Mouse (Mus musculus) embryonic fibroblast, embryonic 13.5 days (primary cell): ENCODE results near the gene Trim40. TPM values are rescaled to one million over a fixed set of nuclear protein-coding genes. Genes with fewer than 3 reads are reported as not detected.

Source experiments
- H3K27ac ChIP-seq: 2 replicates; pipeline ENCODE4 v1.5.1; 2012; ENCODE audit warnings: low read length, control low read depth, inconsistent platforms; ENCODE audit not compliant: insufficient read depth
- H3K4me1 ChIP-seq: 2 replicates; pipeline ENCODE4 v1.6.1; 2011; ENCODE audit warnings: low read length; ENCODE audit not compliant: control insufficient read depth, insufficient read depth
- H3K4me3 ChIP-seq: 2 replicates; pipeline ENCODE4 v1.5.1; 2011; ENCODE audit warnings: mild to moderate bottlenecking, control low read depth, low read length; ENCODE audit not compliant: insufficient read depth
- CTCF ChIP-seq: IDR thresholded peaks from 2 replicates; pipeline ENCODE4 v1.5.1; 2011; ENCODE audit warnings: mild to moderate bottlenecking, control low read depth, low read length, moderate library complexity, borderline replicate concordance; ENCODE audit not compliant: insufficient read depth
- POLR2A ChIP-seq: IDR thresholded peaks from 2 replicates; pipeline ENCODE4 v1.6.1; 2011; ENCODE audit warnings: low read depth, mild to moderate bottlenecking, control low read depth, low read length, moderate library complexity
- polyA plus RNA-seq: library from polyadenylated mRNA; stranded (reverse); fragments of >200 nt; gene quantifications from 2 replicates; pipeline ENCODE4 v1.2.4, GENCODE M21; 2011; ENCODE audit warnings: low read depth; ENCODE audit not compliant: missing spikeins, insufficient read length

Gene Trim40
- polyA plus RNA-seq, 1 experiment: not detected

DNA sequence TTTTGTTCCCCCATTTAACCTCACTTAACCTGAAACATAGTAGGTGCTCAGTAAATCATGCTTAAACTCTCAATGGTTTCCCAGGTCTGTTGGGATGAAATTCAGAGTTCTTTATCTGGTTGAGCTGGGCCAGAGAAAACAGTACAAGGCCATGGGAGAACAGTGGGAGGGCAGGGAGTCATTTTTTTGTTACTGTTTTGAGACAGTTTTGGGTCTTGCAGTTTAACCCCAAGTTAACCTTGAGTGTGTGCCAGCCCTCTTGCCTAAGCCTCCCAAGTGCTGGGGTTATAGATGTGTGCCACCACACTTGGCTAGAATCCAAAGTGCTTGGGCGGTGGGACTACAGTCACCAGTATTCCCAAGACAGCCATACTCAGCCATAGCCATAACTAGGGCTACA is 45.2 kb downstream of the Trim40 start:
- H3K4me1 ChIP-seq: peaks cover 16% of the 10 kb centered on the region
- no peak overlapping the region for H3K4me3 ChIP-seq
- no peak for TF ChIP-seq CTCF
- TF ChIP-seq POLR2A: no peak
- peak overlapping the region; percentile 42 for H3K27ac ChIP-seq

DNA sequence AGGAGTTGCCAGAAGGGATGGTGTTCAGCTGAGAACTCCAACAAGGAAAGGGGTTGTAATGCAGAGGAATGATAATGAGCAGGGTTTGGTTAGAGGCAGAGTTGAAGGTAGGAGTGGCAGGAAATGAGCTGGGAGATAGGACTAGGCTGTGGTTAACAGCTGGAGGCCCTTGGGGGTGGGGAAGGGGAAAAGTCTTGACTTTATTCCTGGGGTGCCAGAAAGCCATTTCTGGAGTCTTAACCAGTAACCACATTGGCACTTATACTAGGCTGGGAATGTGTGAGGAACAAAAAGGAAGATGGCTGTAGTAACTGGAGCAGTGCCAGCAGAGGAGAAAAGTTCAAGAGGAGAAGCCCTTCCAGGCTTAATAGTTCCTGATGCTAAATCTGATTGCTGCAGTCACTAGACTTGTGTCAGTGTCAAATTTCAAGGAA is 45.6 kb downstream of the Trim40 start:
- TF ChIP-seq POLR2A: no peak
- no peak for TF ChIP-seq CTCF
- Histone ChIP-seq H3K27ac (peak overlapping the region; percentile 53), H3K4me1 (peaks cover 16% of the 10 kb centered on the region), H3K4me3 (no peak overlapping the region)

DNA sequence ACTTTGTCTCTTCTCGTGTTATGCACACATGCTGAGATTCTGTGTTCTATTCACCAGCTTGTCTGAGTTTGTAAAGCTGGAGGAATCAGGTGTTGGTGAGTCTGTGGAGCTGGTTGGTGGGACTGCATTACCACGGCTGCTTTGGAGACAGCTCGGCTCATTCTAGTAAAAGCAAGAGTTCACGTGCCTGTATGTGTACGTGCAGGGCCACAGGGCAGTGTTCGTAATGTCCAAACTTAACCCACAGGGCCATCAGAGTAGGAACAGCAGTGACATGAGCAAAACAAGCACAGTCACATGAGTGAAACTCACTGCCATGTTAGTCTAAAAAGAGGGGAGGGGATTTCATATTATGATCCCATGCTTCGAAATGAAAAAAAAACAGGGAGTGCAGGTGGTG is 46.2 kb downstream of the Trim40 start:
- Histone ChIP-seq H3K4me3 (no peak overlapping the region), H3K4me1 (peaks cover 16% of the 10 kb centered on the region), H3K27ac (peak overlapping the region; percentile 53)
- no peak for TF ChIP-seq POLR2A
- no peak for TF ChIP-seq CTCF

DNA sequence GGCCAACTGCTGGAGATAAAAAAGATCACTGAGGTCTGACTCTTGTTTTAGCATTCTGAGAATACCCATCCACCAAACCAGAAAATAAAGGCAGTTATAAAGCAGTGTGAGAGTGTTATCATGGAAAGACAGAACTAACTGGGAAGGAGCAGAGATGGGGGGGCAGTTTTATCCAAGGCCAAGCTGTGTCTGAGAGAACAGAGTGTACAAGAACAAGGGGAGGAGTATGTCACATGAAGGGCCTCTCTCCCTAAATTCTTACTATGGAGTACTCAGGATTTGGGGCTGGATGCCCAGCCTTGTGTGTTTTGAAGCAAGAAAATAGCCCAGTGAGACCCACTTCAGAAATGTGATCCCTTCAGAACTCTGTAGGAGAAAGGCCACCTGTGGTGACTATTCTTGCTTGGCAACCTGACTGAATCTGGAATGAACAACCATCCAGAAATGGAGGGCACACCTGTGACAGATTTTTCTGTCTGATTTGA is 48.9 kb downstream of the Trim40 start:
- H3K4me1 ChIP-seq: peaks cover 19% of the 10 kb centered on the region
- H3K4me3 ChIP-seq: no peak overlapping the region
- no peak for TF ChIP-seq POLR2A
- TF ChIP-seq CTCF: no peak
- no peak overlapping the region for H3K27ac ChIP-seq

DNA sequence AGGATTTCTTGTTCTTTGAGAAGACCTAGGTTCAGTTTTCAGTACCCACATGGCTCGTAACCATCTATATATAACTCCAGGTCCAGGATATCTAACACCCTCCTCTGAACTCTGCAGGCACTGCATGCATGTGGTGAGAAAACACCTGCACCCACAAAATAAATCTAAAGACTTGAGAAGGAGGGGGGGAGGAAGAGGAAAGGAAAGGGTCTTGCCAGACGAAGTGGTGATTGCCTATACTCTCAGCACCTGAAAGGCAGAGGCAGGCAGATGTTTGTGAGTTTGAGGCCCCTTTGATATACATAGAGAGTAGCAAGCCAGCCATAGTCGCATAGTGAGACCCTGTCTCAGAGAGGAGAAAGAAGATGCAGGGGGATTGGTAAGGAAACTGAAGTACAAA is 50.0 kb downstream of the Trim40 start:
- no peak overlapping the region for H3K4me3 ChIP-seq
- TF ChIP-seq POLR2A (no peak), CTCF (no peak)
- H3K27ac ChIP-seq: no peak overlapping the region
- H3K4me1 ChIP-seq: peaks cover 19% of the 10 kb centered on the region

DNA sequence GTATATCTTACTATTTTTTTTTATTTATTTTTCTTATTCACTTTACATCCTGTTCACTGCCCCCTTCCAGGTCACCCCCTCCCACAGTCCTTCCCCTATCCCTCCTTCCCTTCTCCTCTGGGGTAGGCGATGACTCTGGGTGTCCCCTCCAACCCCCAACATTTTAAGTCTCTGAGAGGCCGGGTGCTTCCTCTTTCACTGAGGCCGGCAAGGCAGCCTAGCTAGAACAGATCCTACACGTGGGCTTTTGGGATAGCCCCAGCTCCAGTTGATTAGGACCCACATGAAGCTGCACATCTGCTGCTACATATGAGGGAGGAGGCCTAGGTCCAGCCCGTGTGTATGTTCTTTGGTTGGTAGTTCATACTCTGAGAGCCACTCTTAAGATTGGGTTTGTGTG is 50.9 kb downstream of the Trim40 start:
- H3K4me3 ChIP-seq: no peak overlapping the region
- TF ChIP-seq POLR2A (no peak), CTCF (no peak)
- peaks cover 14% of the 10 kb centered on the region for H3K4me1 ChIP-seq

DNA sequence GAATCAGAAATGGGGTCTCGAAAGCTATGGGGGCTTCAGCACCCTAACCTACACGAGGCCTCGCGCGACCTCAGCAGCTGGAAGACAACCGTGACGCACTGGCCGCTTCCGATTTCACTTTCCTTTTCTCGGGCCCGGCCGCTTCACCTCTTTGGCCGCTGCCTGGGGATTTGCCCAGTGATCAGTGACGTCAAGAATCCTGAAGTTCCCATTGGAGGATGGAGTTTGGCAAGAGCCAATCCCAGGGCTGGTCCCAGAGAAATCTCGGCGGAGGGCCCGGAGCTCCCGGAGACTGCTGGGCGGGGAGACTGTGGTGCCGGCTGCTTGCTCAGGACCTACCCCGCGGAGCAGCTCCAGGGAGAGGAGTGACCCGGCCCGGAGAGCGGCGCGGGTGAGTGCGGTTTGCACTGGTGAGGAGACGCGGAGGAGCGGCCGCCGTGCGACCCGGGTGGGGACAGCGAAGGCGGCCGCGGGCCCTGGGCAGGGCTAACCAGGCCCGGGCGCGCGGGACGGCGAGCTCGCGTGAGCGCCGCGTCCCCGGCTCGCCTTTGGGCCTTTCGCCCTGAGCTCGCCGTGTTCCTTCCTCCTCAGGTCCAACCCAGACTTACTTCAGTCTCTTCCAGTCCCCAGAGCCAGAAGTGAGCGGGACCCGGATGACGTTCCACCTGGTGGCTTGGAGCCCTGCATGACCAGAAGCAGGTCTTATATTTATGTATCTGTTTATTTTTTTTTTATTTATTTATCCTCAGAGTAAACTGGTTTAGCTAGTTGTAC is 52.9 kb downstream of the Trim40 start, which contains the start of gene Trim26:
Gene Trim26 (plus strand): TSS at position 261 of the 774 bp plus-strand sequence.
- Histone ChIP-seq H3K4me3 (peak within 1 kb of the TSS; percentile 75), H3K27ac (peak within 1 kb of the TSS; percentile 81), H3K4me1 (peaks cover 3% of the 10 kb centered on the region; the same call in 1 of the 2 replicates)
- TF ChIP-seq CTCF: no peak
- peak; percentile 64 for TF ChIP-seq POLR2A

More for the DNA sequence above, 50.9 kb downstream of the Trim40 start:
- no peak overlapping the region for H3K27ac ChIP-seq

DNA sequence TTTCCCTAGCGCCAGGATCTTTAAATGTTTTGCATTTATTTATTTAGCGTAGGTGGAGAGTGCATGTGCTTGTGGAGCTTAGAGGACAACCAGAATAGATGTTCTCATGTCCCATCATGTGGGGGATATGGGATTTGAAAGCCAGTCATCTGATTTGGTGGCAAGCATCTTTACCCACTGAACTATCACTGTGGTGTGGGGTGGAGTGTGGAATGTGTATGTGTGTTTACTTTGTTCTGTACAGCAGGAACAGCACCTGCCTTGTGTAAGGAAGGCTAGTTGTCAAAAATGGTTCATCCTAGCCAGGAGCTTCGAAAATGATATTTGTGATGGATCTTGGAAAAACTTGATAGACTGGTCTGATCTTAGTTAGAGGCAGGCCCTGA is 53.5 kb downstream of the Trim40 start:
- H3K4me3 ChIP-seq: peak overlapping the region; percentile 30
- TF ChIP-seq CTCF: no peak
- no peak for TF ChIP-seq POLR2A
- peaks cover 3% of the 10 kb centered on the region; the same call in 1 of the 2 replicates for H3K4me1 ChIP-seq
- H3K27ac ChIP-seq: peak overlapping the region; percentile 80

DNA sequence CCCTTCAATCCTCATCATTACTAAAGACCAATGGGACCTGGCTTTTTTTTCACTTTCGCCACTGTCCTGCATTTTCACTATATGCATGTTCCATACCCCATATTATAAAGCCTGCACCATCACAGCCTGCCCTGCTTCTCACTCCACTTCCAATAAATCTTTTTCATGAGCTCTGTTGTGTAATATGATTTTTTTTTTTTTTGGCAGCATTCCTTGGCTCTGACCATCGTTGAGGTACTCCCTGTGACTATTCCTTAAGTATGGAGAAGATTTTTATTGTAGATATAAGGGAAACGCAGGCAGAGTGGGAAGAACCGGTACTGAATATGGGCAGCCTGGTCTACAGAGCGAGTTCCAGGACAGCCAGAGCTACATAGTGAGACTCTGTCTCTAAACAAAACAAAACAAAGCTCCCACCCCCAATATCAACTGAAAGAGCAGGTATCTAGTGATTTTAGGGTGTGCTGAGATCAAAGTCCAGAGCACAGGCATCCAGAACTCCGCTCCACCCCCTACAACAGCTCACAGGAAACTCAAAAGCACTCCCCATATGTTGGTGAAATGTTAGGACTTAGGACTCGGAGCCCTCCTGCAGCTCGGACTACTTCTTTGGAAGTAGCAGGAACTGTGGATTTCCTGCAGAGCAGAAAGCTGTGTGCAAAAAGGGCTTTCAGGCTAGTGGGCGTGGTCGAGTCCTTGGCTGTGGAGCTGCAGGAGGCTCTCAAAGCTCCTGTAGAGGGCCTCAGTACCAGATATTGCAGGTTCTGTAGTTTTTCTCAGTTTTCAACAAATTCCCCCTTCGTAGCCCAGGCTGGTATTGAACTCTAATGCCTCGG is 54.1 kb downstream of the Trim40 start:
- peak overlapping the region; percentile 80 for H3K27ac ChIP-seq
- H3K4me3 ChIP-seq: peak overlapping the region; percentile 30; the same call in 1 of the 2 replicates
- H3K4me1 ChIP-seq: peaks cover 3% of the 10 kb centered on the region; the same call in 1 of the 2 replicates
- TF ChIP-seq POLR2A (no peak), CTCF (no peak)
